Mouse (Mus musculus) heart, embryonic 11.5 days (tissue): ENCODE measurements around the gene Tmem240. TPM values are rescaled to one million over a fixed set of nuclear protein-coding genes. Genes with fewer than 3 reads are reported as not detected.
"Not testable (repeated sequence)": the region's sequence is repeated elsewhere in the genome, so short reads cannot be mapped to it uniquely, and the experiment has no call there.

Experiments used
- ATAC-seq: fragments of 200-750 bp; cut with Nextera tagmentation; replicated peaks from 2 replicates; pipeline ENCODE4 v1.8.0; 2017; ENCODE audit warnings: moderate library complexity; ENCODE audit not compliant: insufficient number of reproducible peaks, low FRiP score, low TSS enrichment
- H3K27ac ChIP-seq: fragments of 300-500 bp; sonication (generic); 2 replicates; pipeline ENCODE4 v1.5.1; 2014; ENCODE audit warnings: mild to moderate bottlenecking, low read depth, low read length
- H3K27me3 ChIP-seq: fragments of 300-500 bp; sonication (generic); 2 replicates; pipeline ENCODE4 v1.6.1; 2014; ENCODE audit warnings: mild to moderate bottlenecking, low read length, mixed read lengths; ENCODE audit not compliant: control insufficient read depth, insufficient read depth
- H3K36me3 ChIP-seq: fragments of 300-500 bp; sonication (generic); 2 replicates; pipeline ENCODE4 v1.6.1; 2014; ENCODE audit warnings: mild to moderate bottlenecking, low read length, moderate library complexity, mixed read lengths; ENCODE audit not compliant: control insufficient read depth, insufficient read depth
- H3K4me1 ChIP-seq: fragments of 300-500 bp; sonication (generic); 2 replicates; pipeline ENCODE4 v1.6.1; 2014; ENCODE audit warnings: low read length; ENCODE audit not compliant: control insufficient read depth, insufficient read depth
- H3K4me2 ChIP-seq: fragments of 300-500 bp; sonication (generic); 2 replicates; pipeline ENCODE4 v1.6.1; 2014; ENCODE audit warnings: mild to moderate bottlenecking, moderate library complexity
- H3K4me3 ChIP-seq: fragments of 300-500 bp; sonication (generic); 2 replicates; pipeline ENCODE4 v1.5.1; 2014; ENCODE audit warnings: low read depth, low read length
- H3K9ac ChIP-seq: fragments of 300-500 bp; sonication (generic); 2 replicates; pipeline ENCODE4 v1.6.1; 2014; ENCODE audit warnings: mild to moderate bottlenecking, low read depth, low read length, moderate library complexity
- H3K9me3 ChIP-seq: fragments of 300-500 bp; sonication (generic); replicated peaks from 2 replicates; pipeline ENCODE4 v1.6.1; 2016; ENCODE audit warnings: low read length; ENCODE audit not compliant: control insufficient read depth
- WGBS: fragments of 180-500 bp; shearing (Covaris S2); extraction: QIAGEN DNeasy Blood & Tissue Kit; methylation state at CpG from one replicate; pipeline ENCODE4 v1.1.7; 2014; ENCODE audit not compliant: insufficient replicate concordance; 5-methylcytosine and 5-hydroxymethylcytosine counted together
- polyA plus RNA-seq: library from polyadenylated mRNA; unstranded; fragments of >200 nt; fragmentation: Nextera tagmentation; extraction: Ambion mirVana; gene quantifications from 2 replicates; pipeline ENCODE4 v1.2.1, GENCODE M21; 2014

Tmem240 gene
- polyA plus RNA-seq, 1 experiment from 2014 or later = 0.47 TPM

- Histone ChIP-seq H3K27me3 (no peaks in the 10 kb centered on the region), H3K4me3 (no peak overlapping the region), H3K4me1 (peaks cover 10% of the 10 kb centered on the region), H3K36me3 (peaks cover 25% of the 10 kb centered on the region), H3K4me2 (no peak overlapping the region), H3K9ac (no peak overlapping the region), H3K9me3 (no peaks in the 10 kb centered on the region), H3K27ac (no peak overlapping the region)
- 81% methylated on average over 37 of the region's 37 CpGs for WGBS
- ATAC-seq = no peak
These were observed 5.4 kb downstream of the Tmem240 start for GRCm38 (mm10) chr4:155739741-155740636.

DNA sequence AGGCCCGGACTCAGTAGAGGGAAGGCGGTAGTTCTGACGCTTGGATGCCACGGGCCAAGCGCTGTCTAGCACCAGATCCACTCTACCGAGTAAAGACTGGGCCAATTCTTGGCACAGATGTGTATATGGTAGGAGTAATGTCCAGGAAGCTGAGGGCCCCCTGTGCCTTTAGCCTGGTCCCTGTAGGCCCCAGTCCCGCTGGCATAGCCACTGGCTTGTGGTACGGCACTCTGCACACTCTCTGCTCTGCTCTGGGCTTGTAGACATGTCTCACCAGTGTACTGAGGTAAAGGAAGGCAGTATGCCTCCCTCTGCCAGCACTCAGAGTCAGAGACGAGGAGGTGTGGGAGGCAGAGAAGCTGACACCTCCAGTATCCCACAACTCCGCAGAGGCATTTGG, 6.1 kb downstream of the Tmem240 start:
- not testable (repeated sequence) for H3K27me3 ChIP-seq, ATAC-seq, H3K4me1 ChIP-seq, H3K9ac ChIP-seq, H3K4me2 ChIP-seq, H3K4me3 ChIP-seq, H3K27ac ChIP-seq, H3K9me3 ChIP-seq
- H3K36me3 ChIP-seq = peaks cover 29% of the 10 kb centered on the region
- 85% methylated on average over 10 of the region's 10 CpGs for WGBS

GRCm38 (mm10) chr4:155742684-155743083, 8.1 kb downstream of the Tmem240 start:
- H3K9me3 ChIP-seq = no peaks in the 10 kb centered on the region
- ATAC-seq = no peak
- no peak overlapping the region for H3K9ac ChIP-seq
- WGBS = 92% methylated on average over 5 of the region's 5 CpGs
- no peaks in the 10 kb centered on the region for H3K4me1 ChIP-seq
- peaks cover 39% of the 10 kb centered on the region for H3K36me3 ChIP-seq
- no peak overlapping the region for H3K4me3 ChIP-seq
- no peak overlapping the region for H3K27ac ChIP-seq
- H3K4me2 ChIP-seq = no peak overlapping the region
- H3K27me3 ChIP-seq = no peaks in the 10 kb centered on the region

- Histone ChIP-seq H3K27ac (no peak overlapping the region), H3K9me3 (no peaks in the 10 kb centered on the region), H3K36me3 (peaks cover 52% of the 10 kb centered on the region), H3K9ac (no peak overlapping the region), H3K4me1 (no peaks in the 10 kb centered on the region), H3K27me3 (no peaks in the 10 kb centered on the region), H3K4me2 (no peak overlapping the region), H3K4me3 (no peak overlapping the region)
- no peak for ATAC-seq
- WGBS = 88% methylated on average over 8 of the region's 8 CpGs
These were observed 9.9 kb downstream of the Tmem240 start for GRCm38 (mm10) chr4:155744474-155744873.

DNA sequence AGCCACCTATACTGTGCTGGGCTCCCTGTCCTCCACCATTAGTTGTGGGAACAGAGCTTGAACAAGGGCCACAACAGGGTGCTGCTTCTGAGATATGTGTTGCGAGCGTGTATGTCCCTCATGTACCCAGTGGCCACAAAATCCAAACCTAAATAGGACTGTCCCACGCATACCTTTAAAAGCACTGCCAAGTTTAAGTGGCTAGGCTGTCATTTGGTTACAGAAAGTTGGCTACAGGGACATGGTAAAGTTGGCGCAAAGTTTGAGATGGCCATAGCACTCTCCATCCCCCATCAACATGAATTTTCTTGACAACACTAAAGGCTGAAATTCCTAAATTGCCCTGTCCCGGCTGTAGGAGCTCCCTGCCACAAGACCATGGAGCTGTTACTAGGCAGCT, 10.5 kb downstream of the Tmem240 start:
- ATAC-seq = no peak
- peaks cover 55% of the 10 kb centered on the region for H3K36me3 ChIP-seq
- H3K4me1 ChIP-seq = no peaks in the 10 kb centered on the region
- no peak overlapping the region for H3K9ac ChIP-seq
- no peak overlapping the region for H3K4me3 ChIP-seq
- H3K9me3 ChIP-seq = no peaks in the 10 kb centered on the region
- H3K27me3 ChIP-seq = no peaks in the 10 kb centered on the region
- no peak overlapping the region for H3K4me2 ChIP-seq
- no peak overlapping the region for H3K27ac ChIP-seq
- 87% methylated on average over 5 of the region's 5 CpGs for WGBS

DNA sequence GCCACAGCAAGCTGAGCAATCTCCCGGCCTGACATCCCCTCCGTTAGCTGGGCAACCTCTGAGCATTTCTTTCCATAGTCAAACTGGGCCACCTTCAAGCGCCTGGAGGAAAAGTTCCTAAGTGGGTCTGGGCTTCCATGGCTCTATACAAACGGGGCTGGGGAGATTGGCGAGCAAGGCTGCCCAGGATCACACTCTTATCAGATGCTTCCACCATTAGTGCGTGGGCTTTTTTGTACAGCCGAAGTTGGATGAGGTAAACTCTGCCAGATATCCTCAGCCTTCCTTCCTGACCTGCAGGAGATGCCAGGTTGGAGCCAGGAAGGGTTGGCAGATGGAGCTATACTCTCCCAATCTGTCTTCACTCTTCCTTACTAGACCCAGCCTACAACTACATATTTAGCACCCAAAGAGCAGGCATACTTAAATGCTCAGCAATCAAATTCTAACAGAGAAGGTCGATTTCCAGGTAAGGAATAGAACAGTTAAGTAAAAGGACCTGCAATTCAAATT, 11.5 kb downstream of the Tmem240 start:
- H3K27ac ChIP-seq = no peak overlapping the region
- H3K9ac ChIP-seq = no peak overlapping the region
- 82% methylated on average over 8 of the region's 8 CpGs for WGBS
- H3K4me3 ChIP-seq = no peak overlapping the region
- no peaks in the 10 kb centered on the region for H3K9me3 ChIP-seq
- ATAC-seq = no peak
- no peak overlapping the region for H3K4me2 ChIP-seq
- H3K4me1 ChIP-seq = no peaks in the 10 kb centered on the region
- H3K36me3 ChIP-seq = peaks cover 56% of the 10 kb centered on the region
- no peaks in the 10 kb centered on the region for H3K27me3 ChIP-seq

- WGBS = 87% methylated on average over 17 of the region's 17 CpGs
- H3K4me2 ChIP-seq = no peak overlapping the region
- H3K27me3 ChIP-seq = no peaks in the 10 kb centered on the region
- no peak overlapping the region for H3K27ac ChIP-seq
- no peak overlapping the region for H3K4me3 ChIP-seq
- ATAC-seq = no peak
- H3K36me3 ChIP-seq = peaks cover 57% of the 10 kb centered on the region
- no peaks in the 10 kb centered on the region for H3K9me3 ChIP-seq
- H3K9ac ChIP-seq = no peak overlapping the region
- no peaks in the 10 kb centered on the region for H3K4me1 ChIP-seq
These were observed 12.2 kb downstream of the Tmem240 start for GRCm38 (mm10) chr4:155746575-155747490.

GRCm38 (mm10) chr4:155757011-155757410, 22.4 kb downstream of the Tmem240 start:
- ATAC-seq = no peak
- no peak overlapping the region for H3K9ac ChIP-seq
- H3K27me3 ChIP-seq = no peaks in the 10 kb centered on the region
- peaks cover 22% of the 10 kb centered on the region for H3K36me3 ChIP-seq
- no peak overlapping the region for H3K4me2 ChIP-seq
- no peak overlapping the region for H3K4me3 ChIP-seq
- H3K4me1 ChIP-seq = peaks cover 25% of the 10 kb centered on the region
- no peak overlapping the region for H3K27ac ChIP-seq
- WGBS = 80% methylated on average over 12 of the region's 12 CpGs
- H3K9me3 ChIP-seq = no peaks in the 10 kb centered on the region
